Mouse (Mus musculus): ENCODE data around the gene Sgpp1. TPM values are rescaled to one million over a fixed set of nuclear protein-coding genes. Genes with fewer than 3 reads are reported as not detected.
"Not testable (repeated sequence)": the region's sequence is repeated elsewhere in the genome, so short reads cannot be mapped to it uniquely, and the experiment has no call there.

Sgpp1 gene
- polyA plus RNA-seq, 1 experiment from 2014 or later: 16.2 TPM

- peaks cover 26% of the 10 kb centered on the region for H3K4me1 ChIP-seq
- no peak overlapping the region for H3K4me3 ChIP-seq
- no peak overlapping the region for H3K27ac ChIP-seq (replicated peaks)
- no peaks in the 10 kb centered on the region for H3K9me3 ChIP-seq
- ATAC-seq (ENCODE audit: extremely low read depth, insufficient number of reproducible peaks, low FRiP score, low TSS enrichment): no peak
- no peak overlapping the region for H3K4me2 ChIP-seq
- peaks cover 10% of the 10 kb centered on the region for H3K36me3 ChIP-seq
- H3K9ac ChIP-seq: no peak overlapping the region
- H3K27me3 ChIP-seq (replicated peaks): no peaks in the 10 kb centered on the region
- 81% methylated on average over 3 of the region's 3 CpGs for WGBS
These were observed 4.0 kb downstream of the Sgpp1 start for GRCm38 (mm10) chr12:75731508-75731907.

DNA sequence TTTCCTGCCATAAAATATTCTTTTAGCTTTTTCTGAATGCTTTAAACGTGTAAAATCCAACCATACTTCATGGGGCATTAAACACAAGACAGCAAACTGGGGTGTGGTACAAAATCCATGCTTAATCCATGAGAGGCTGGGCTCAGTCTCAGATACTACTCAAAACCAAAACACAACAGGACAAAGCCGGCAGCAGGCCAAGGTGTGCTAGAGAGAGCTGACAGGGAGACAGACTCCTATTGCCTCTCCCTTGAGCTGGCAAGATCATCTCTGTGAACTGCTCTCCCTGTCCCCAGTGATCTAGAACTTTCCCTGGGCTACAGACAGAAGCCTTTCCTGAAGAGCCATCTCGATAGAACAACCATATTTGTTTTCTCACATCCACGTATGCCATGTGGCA is 5.1 kb downstream of the Sgpp1 start:
- WGBS: 66% methylated on average over 4 of the region's 4 CpGs
- H3K4me1 ChIP-seq: peaks cover 23% of the 10 kb centered on the region
- peaks cover 10% of the 10 kb centered on the region for H3K36me3 ChIP-seq
- no peak overlapping the region for H3K4me3 ChIP-seq
- no peak overlapping the region for H3K9ac ChIP-seq
- ATAC-seq (ENCODE audit: extremely low read depth, insufficient number of reproducible peaks, low FRiP score, low TSS enrichment): no peak
- H3K4me2 ChIP-seq: no peak overlapping the region
- H3K27me3 ChIP-seq (replicated peaks): no peaks in the 10 kb centered on the region
- no peaks in the 10 kb centered on the region for H3K9me3 ChIP-seq
- H3K27ac ChIP-seq (replicated peaks): no peak overlapping the region

DNA sequence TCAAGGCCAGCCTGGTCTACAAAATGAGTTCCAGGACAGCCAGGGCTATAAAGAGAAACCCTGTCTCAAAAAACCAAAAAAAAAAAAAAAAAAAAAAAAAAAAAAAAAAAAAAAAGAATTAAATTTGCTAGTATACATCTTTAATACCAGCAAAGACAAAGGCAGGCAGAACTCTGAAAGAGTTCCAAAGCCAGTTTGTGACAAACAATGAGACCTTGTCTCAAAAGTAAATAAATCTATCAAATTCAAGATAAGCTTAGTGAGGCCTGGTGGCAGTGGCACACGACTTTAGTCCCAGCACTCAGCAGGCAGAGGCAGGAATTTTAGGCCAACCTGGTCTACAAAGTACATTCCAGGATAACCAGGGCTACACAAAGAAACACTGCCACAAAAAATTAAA is 5.7 kb downstream of the Sgpp1 start:
- H3K4me2 ChIP-seq: no peak overlapping the region
- H3K4me1 ChIP-seq: peaks cover 23% of the 10 kb centered on the region
- 36% methylated on average over 1 of the region's 1 CpGs for WGBS
- H3K36me3 ChIP-seq: peaks cover 10% of the 10 kb centered on the region
- no peak overlapping the region for H3K4me3 ChIP-seq
- no peaks in the 10 kb centered on the region for H3K27me3 ChIP-seq (replicated peaks)
- H3K9ac ChIP-seq: no peak overlapping the region
- no peak overlapping the region for H3K27ac ChIP-seq (replicated peaks)
- no peak for ATAC-seq (ENCODE audit: extremely low read depth, insufficient number of reproducible peaks, low FRiP score, low TSS enrichment)
- H3K9me3 ChIP-seq: no peaks in the 10 kb centered on the region

- Histone ChIP-seq H3K27me3 (replicated peaks) (no peaks in the 10 kb centered on the region), H3K4me3 (no peak overlapping the region), H3K36me3 (peaks cover 10% of the 10 kb centered on the region), H3K4me1 (peaks cover 7% of the 10 kb centered on the region; the same call in 1 of the 2 replicates), H3K27ac (replicated peaks) (no peak overlapping the region), H3K4me2 (no peak overlapping the region), H3K9me3 (no peaks in the 10 kb centered on the region), H3K9ac (no peak overlapping the region)
- no peak for ATAC-seq (ENCODE audit: extremely low read depth, insufficient number of reproducible peaks, low FRiP score, low TSS enrichment)
- 87% methylated on average over 15 of the region's 15 CpGs for WGBS
These were observed 8.0 kb downstream of the Sgpp1 start for GRCm38 (mm10) chr12:75727333-75728125.

DNA sequence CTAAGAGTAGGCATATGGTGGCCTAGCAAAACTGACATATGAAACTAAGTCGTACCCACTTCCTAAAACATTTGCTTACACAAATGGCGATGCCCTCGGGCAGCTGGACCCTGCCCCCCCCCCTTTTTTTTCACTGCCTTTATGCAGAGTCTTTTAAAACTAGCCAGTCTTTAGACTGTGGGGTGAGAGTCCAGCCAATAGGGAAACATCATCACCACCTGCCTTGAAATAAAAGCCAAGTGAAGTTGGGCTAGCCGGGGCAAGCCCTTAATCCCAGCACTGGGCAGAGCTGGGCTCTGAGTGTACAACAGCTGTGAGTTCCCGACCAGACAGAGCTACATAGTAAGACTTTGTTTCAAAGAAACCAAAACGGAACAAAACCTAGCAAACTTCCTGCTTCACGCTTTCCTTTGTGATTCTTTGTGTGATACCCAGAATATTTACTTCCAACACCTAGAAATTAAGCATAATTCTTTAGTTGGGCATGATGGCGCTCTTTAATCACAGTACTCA is 9.1 kb downstream of the Sgpp1 start:
- H3K27ac ChIP-seq (replicated peaks): no peak overlapping the region
- ATAC-seq (ENCODE audit: extremely low read depth, insufficient number of reproducible peaks, low FRiP score, low TSS enrichment): no peak
- H3K4me1 ChIP-seq: peaks cover 9% of the 10 kb centered on the region; the same call in 1 of the 2 replicates
- 79% methylated on average over 8 of the region's 8 CpGs for WGBS
- no peak overlapping the region for H3K4me3 ChIP-seq
- H3K4me2 ChIP-seq: no peak overlapping the region
- peaks cover 13% of the 10 kb centered on the region for H3K36me3 ChIP-seq
- H3K9me3 ChIP-seq: no peaks in the 10 kb centered on the region
- H3K9ac ChIP-seq: no peak overlapping the region
- H3K27me3 ChIP-seq (replicated peaks): no peaks in the 10 kb centered on the region

- Histone ChIP-seq H3K27me3 (replicated peaks) (no peaks in the 10 kb centered on the region), H3K9ac (no peak overlapping the region), H3K9me3 (no peaks in the 10 kb centered on the region), H3K4me1 (peaks cover 14% of the 10 kb centered on the region; the same call in 1 of the 2 replicates), H3K4me3 (no peak overlapping the region), H3K4me2 (no peak overlapping the region), H3K36me3 (peaks cover 16% of the 10 kb centered on the region), H3K27ac (replicated peaks) (no peak overlapping the region)
- no peak for ATAC-seq (ENCODE audit: extremely low read depth, insufficient number of reproducible peaks, low FRiP score, low TSS enrichment)
- 77% methylated on average over 14 of the region's 14 CpGs for WGBS
These were observed 10.8 kb downstream of the Sgpp1 start for GRCm38 (mm10) chr12:75724621-75725324.

DNA sequence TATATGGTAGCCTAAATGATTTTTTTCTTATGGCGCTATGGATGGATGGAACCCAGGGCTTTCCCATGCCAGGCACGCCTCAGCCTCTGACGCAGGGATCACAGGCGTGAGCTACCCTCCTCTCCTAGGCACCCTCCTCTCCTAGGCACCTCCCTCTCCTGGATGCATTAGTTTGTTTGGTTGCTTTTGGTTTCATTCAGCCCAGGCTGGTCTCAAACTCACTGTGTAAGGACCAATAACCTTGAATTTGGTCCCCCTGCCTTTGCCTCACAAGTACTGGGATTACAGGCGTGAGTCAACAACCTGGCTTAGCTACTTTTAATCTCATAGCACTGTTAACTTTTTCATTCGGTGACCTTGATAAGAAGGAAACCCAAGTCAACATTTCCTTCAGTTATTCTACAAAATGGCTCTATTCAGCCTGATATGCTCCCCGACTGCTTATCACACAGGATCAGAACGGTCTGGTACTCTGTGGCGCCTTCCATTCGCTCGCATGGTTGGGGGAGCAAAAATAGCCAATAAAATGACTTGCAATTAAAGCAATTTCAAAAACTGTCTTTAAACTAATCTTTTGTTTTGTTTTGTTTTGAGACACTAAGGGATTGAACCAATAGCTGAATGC is 11.6 kb downstream of the Sgpp1 start:
- H3K4me2 ChIP-seq: no peak overlapping the region
- H3K27me3 ChIP-seq (replicated peaks): no peaks in the 10 kb centered on the region
- H3K27ac ChIP-seq (replicated peaks): no peak overlapping the region
- H3K4me3 ChIP-seq: no peak overlapping the region
- peaks cover 14% of the 10 kb centered on the region; the same call in 1 of the 2 replicates for H3K4me1 ChIP-seq
- ATAC-seq (ENCODE audit: extremely low read depth, insufficient number of reproducible peaks, low FRiP score, low TSS enrichment): no peak
- peaks cover 23% of the 10 kb centered on the region for H3K36me3 ChIP-seq
- H3K9me3 ChIP-seq: no peaks in the 10 kb centered on the region
- WGBS: 72% methylated on average over 11 of the region's 11 CpGs
- no peak overlapping the region for H3K9ac ChIP-seq

DNA sequence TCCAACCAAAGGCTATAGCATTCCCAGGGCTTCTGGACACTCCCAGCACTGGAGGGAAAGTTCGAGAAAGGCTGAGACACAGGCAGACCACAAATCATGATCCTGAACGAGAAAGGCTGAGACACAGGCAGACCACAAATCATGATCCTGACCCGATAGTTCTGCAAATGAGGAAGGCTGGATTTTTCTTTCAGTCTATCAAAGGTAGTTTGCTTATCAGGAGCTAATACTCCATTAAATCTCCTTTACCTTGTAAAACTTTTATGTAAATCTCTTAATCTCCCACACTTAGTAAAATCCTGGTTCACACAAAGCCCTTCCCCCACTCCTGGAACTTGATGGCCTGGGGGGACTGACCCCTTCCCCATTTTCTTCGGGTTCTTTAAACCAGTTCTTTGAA is 13.6 kb downstream of the Sgpp1 start:
- WGBS: 31% methylated on average over 4 of the region's 4 CpGs
- ATAC-seq (ENCODE audit: extremely low read depth, insufficient number of reproducible peaks, low FRiP score, low TSS enrichment): no peak

DNA sequence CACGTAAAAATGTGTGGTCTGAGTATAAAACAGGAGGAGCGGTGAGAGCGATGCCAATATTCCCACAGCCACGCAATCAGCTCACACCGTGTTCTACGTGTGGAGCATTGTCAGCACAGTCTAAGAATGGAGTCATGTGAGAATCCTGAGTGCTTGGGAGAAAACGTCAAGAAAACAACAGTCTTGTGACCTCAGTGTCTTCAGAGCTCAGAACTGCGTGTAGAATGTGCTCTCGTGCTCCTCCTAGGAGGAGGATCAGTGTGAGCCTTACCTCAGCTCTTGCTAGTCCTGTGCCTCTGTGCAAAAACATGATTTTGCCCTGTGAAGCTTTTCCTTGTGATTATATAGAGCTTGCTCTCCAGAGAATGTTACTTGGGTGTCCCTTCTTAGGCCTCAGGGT is 14.5 kb downstream of the Sgpp1 start:
- Histone ChIP-seq H3K4me2 (no peak overlapping the region), H3K36me3 (peaks cover 23% of the 10 kb centered on the region), H3K9ac (no peak overlapping the region), H3K4me3 (no peak overlapping the region), H3K27me3 (replicated peaks) (no peaks in the 10 kb centered on the region), H3K27ac (replicated peaks) (peak overlapping the region; percentile 33; the same call in 1 of the 2 replicates), H3K9me3 (no peaks in the 10 kb centered on the region), H3K4me1 (peaks cover 14% of the 10 kb centered on the region; the same call in 1 of the 2 replicates)
- 39% methylated on average over 9 of the region's 9 CpGs for WGBS
- no peak for ATAC-seq (ENCODE audit: extremely low read depth, insufficient number of reproducible peaks, low FRiP score, low TSS enrichment)

More for the DNA sequence above, 13.6 kb downstream of the Sgpp1 start:
- H3K9me3 ChIP-seq: no peaks in the 10 kb centered on the region
- H3K4me1 ChIP-seq: peaks cover 14% of the 10 kb centered on the region; the same call in 1 of the 2 replicates
- H3K36me3 ChIP-seq: peaks cover 17% of the 10 kb centered on the region
- H3K9ac ChIP-seq: no peak overlapping the region
- no peaks in the 10 kb centered on the region for H3K27me3 ChIP-seq (replicated peaks)
- H3K4me3 ChIP-seq: no peak overlapping the region
- H3K27ac ChIP-seq (replicated peaks): no peak overlapping the region
- H3K4me2 ChIP-seq: no peak overlapping the region

GRCm38 (mm10) chr12:75713596-75713995 is 21.9 kb downstream of the Sgpp1 start:
- Histone ChIP-seq H3K27me3 (replicated peaks) (no peaks in the 10 kb centered on the region), H3K4me1 (no peaks in the 10 kb centered on the region), H3K36me3 (peaks cover 24% of the 10 kb centered on the region), H3K9me3 (no peaks in the 10 kb centered on the region), H3K4me3 (no peak overlapping the region), H3K4me2 (no peak overlapping the region), H3K9ac (no peak overlapping the region), H3K27ac (replicated peaks) (no peak overlapping the region)
- 78% methylated on average over 9 of the region's 9 CpGs for WGBS
- ATAC-seq (ENCODE audit: extremely low read depth, insufficient number of reproducible peaks, low FRiP score, low TSS enrichment): no peak

- not testable (repeated sequence) for H3K27me3 ChIP-seq (replicated peaks); H3K9me3 ChIP-seq; H3K4me2 ChIP-seq; ATAC-seq (ENCODE audit: extremely low read depth, insufficient number of reproducible peaks, low FRiP score, low TSS enrichment); H3K4me3 ChIP-seq; H3K9ac ChIP-seq; H3K4me1 ChIP-seq; H3K27ac ChIP-seq (replicated peaks)
- peaks cover 24% of the 10 kb centered on the region for H3K36me3 ChIP-seq
- WGBS: 84% methylated on average over 7 of the region's 7 CpGs
These were observed 22.6 kb downstream of the Sgpp1 start for GRCm38 (mm10) chr12:75712905-75713304.

Measured in heart, embryonic 13.5 days (tissue).